ENCODE assay signal across 7 mouse cellular contexts in genomic region chr7:64077526-64077925, GRCm38 (mm10).
A peak's percentile ranks its signal among the peaks of the same experiment; 100 is the strongest.
DNase-seq lines count a peak whose midpoint lies in the region; ATAC-seq and TF ChIP-seq lines count a peak whose summit lies in the region.

No protein-coding gene starts in this region.

- no peak for TF ChIP-seq EP300 in lung, postnatal 0 days (IDR thresholded peaks at IDR 0.05)

- no peaks in the 10 kb centered on the region for H3K9me3 ChIP-seq in lung, postnatal 0 days (ENCODE audit: low read length)
- H3K9me3 ChIP-seq in forebrain, embryonic 14.5 days (replicated peaks; ENCODE audit: control insufficient read depth, low read length): no peaks in the 10 kb centered on the region

- H3K36me3 ChIP-seq in lung, postnatal 0 days (ENCODE audit: insufficient read depth, low read length): no peaks in the 10 kb centered on the region
- H3K36me3 ChIP-seq in forebrain, embryonic 14.5 days (ENCODE audit: control insufficient read depth, insufficient read depth, low read length): no peaks in the 10 kb centered on the region

- ATAC-seq in lung, postnatal 0 days: peak; percentile 23; the same call in 1 of the 2 replicates
- ATAC-seq in activated CD4-positive, CD25-positive, alpha-beta regulatory T cell, adult 4 months: peak; percentile 62
- no peak for ATAC-seq in forebrain, embryonic 14.5 days

- WGBS in lung, postnatal 0 days: 73% methylated on average over 4 of the region's 4 CpGs
- WGBS in forebrain, embryonic 14.5 days: 74% methylated on average over 4 of the region's 4 CpGs

- no peak overlapping the region for H3K4me3 ChIP-seq in lung, postnatal 0 days (ENCODE audit: low read depth, low read length)
- H3K4me3 ChIP-seq in forebrain, embryonic 14.5 days (ENCODE audit: low read depth, low read length): no peak overlapping the region

- H3K4me2 ChIP-seq in lung, postnatal 0 days (replicated peaks; ENCODE audit: low read depth, low read length): no peak overlapping the region
- no peak overlapping the region for H3K4me2 ChIP-seq in forebrain, embryonic 14.5 days (ENCODE audit: low read length)

- no peaks in the 10 kb centered on the region for H3K4me1 ChIP-seq in lung, postnatal 0 days (ENCODE audit: insufficient read depth, low read depth, low read length)
- no peaks in the 10 kb centered on the region for H3K4me1 ChIP-seq in forebrain, embryonic 14.5 days (ENCODE audit: control insufficient read depth, insufficient read depth, low read length)

- H3K27me3 ChIP-seq in lung, postnatal 0 days (replicated peaks; ENCODE audit: insufficient read depth, low read length): no peaks in the 10 kb centered on the region
- H3K27me3 ChIP-seq in forebrain, embryonic 14.5 days (replicated peaks; ENCODE audit: control insufficient read depth, insufficient read depth, low read length): no peaks in the 10 kb centered on the region

- H3K9ac ChIP-seq in lung, postnatal 0 days (replicated peaks; ENCODE audit: low read depth): no peak overlapping the region
- no peak overlapping the region for H3K9ac ChIP-seq in forebrain, embryonic 14.5 days (ENCODE audit: low read length)

- no peak overlapping the region for H3K27ac ChIP-seq in lung, postnatal 0 days (ENCODE audit: low read length)
- H3K27ac ChIP-seq in forebrain, embryonic 14.5 days (ENCODE audit: low read depth, low read length): no peak overlapping the region

- DNase-seq in lung, postnatal 0 days (ENCODE audit: low spot score): no peak
- DNase-seq in lung, postnatal 4 days: no peak
- DNase-seq in forebrain, embryonic 14.5 days (ENCODE audit: low spot score): peak; percentile 30
- peak; percentile 67 for DNase-seq in lung, postnatal 36 days
- no peak for DNase-seq in adrenal gland, postnatal 4 days (ENCODE audit: low spot score in 2 of 2)
- DNase-seq in right cerebral cortex, postnatal 4 days: no peak

- TF ChIP-seq CTCF in lung, postnatal 0 days (IDR thresholded peaks at IDR 0.05): peak; percentile 56

Comparison
In these comparisons a context has a peak if more than half of its experiments do, and no peak if none do; other contexts are left out.
1. DNase-seq: peak in forebrain, embryonic 14.5 days (single experiment) and lung, postnatal 36 days (single experiment); none in lung, postnatal 0 days (single experiment), lung, postnatal 4 days (0 of 2), adrenal gland, postnatal 4 days (0 of 2) and right cerebral cortex, postnatal 4 days (single experiment).